Mouse (Mus musculus) urinary bladder, postnatal 4 days (tissue): ENCODE measurements around the gene Atxn1.
A peak's percentile ranks its signal among the peaks of the same experiment; 100 is the strongest.

ENCODE experiments used
- DNase-seq, 2 experiments: peaks; one replicate each; pipeline ENCODE4 v3.0.0; 2021 to 2022; ENCODE audit warnings: low spot score in 2 of 2

Gene Atxn1

GRCm38 (mm10) chr13:45628341-45628740 is 336.5 kb downstream of the Atxn1 start:
- no peak for DNase-seq

- DNase-seq, result no peak
Observed at GRCm38 (mm10) chr13:45627206-45627751, 337.5 kb downstream of the Atxn1 start.

- no peak for DNase-seq
Observed at GRCm38 (mm10) chr13:45625740-45626139, 339.1 kb downstream of the Atxn1 start.

GRCm38 (mm10) chr13:45623846-45624245 is 341.0 kb downstream of the Atxn1 start:
- DNase-seq, result no peak

GRCm38 (mm10) chr13:45622871-45623546 is 341.8 kb downstream of the Atxn1 start:
- DNase-seq, result no peak

- no peak for DNase-seq
Observed at GRCm38 (mm10) chr13:45620687-45621086, 344.1 kb downstream of the Atxn1 start.

GRCm38 (mm10) chr13:45620281-45620680 is 344.5 kb downstream of the Atxn1 start:
- no peak for DNase-seq

GRCm38 (mm10) chr13:45617988-45618387 is 346.8 kb downstream of the Atxn1 start:
- no peak for DNase-seq

- DNase-seq, result no peak
Observed at GRCm38 (mm10) chr13:45614762-45615161, 350.0 kb downstream of the Atxn1 start.

- DNase-seq, result no peak
Observed at GRCm38 (mm10) chr13:45613346-45613745, 351.5 kb downstream of the Atxn1 start.

GRCm38 (mm10) chr13:45611554-45611953 is 353.3 kb downstream of the Atxn1 start:
- DNase-seq, result no peak

GRCm38 (mm10) chr13:45609461-45609860 is 355.3 kb downstream of the Atxn1 start:
- no peak for DNase-seq

GRCm38 (mm10) chr13:45608593-45608992 is 356.2 kb downstream of the Atxn1 start:
- no peak for DNase-seq

GRCm38 (mm10) chr13:45607946-45608345 is 356.9 kb downstream of the Atxn1 start:
- no peak for DNase-seq

GRCm38 (mm10) chr13:45603636-45604035 is 361.2 kb downstream of the Atxn1 start:
- DNase-seq, result no peak

GRCm38 (mm10) chr13:45600443-45600842 is 364.4 kb downstream of the Atxn1 start:
- no peak for DNase-seq

- no peak for DNase-seq
Observed at GRCm38 (mm10) chr13:45599831-45600230, 365.0 kb downstream of the Atxn1 start.

- DNase-seq, result no peak
Observed at GRCm38 (mm10) chr13:45595416-45595815, 369.4 kb downstream of the Atxn1 start.

GRCm38 (mm10) chr13:45593914-45594313 is 370.9 kb downstream of the Atxn1 start:
- no peak for DNase-seq

- DNase-seq, result no peak
Observed at GRCm38 (mm10) chr13:45590898-45591297, 373.9 kb downstream of the Atxn1 start.

GRCm38 (mm10) chr13:45583061-45583460 is 381.7 kb downstream of the Atxn1 start:
- DNase-seq, result no peak

GRCm38 (mm10) chr13:45582294-45582693 is 382.5 kb downstream of the Atxn1 start:
- DNase-seq, result peak in 1 of 2 experiments; percentile 37

GRCm38 (mm10) chr13:45579751-45580150 is 385.1 kb downstream of the Atxn1 start:
- no peak for DNase-seq

- no peak for DNase-seq
Observed at GRCm38 (mm10) chr13:45577784-45578183, 387.0 kb downstream of the Atxn1 start.
